Mouse (Mus musculus): ENCODE data around the gene Rims1. TPM values are rescaled to one million over a fixed set of nuclear protein-coding genes. Genes with fewer than 3 reads are reported as not detected.

Gene Rims1
- total RNA-seq, 4 experiments from 2014 or later, result 310 to 353 (median 326) TPM

DNA sequence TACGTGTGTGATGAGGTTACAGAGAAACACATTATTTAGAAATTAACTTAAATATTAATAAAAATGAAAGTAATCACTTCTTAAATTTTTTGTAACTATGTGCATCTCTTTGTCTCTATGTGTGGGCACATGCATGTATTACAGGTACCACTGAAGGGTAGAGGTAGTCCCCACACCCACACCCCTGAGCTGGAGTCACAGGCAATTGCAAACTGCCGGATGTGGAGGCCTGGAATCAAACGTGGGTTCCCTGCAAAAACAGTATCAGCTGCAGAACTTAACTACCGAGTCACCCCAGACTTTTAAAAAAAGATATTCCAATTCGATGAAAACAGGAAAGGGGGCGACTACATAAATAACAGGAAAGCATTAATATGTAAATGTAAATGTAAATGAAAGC lies 428.7 kb downstream of the Rims1 start:
- no peak for DNase-seq (ENCODE audit: low spot score in 2 of 2)

DNA sequence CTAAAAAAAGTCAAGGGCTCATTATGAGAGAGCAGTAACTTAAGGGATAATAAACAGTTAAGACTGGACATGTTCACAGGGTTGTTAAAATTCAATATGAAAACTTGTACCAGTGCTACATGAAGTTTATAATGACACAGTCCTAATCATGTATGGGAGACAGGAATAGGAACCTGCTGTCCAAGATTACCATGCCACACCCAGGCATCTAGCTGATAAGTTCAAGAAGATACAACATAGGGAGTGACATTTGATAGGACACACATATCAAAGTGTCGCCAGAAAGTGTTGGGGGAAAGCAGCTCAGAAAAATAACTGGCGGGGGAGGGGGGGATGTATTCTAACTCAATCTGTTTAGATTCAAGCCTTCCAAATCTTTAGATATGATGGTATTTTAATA lies 449.6 kb downstream of the Rims1 start:
- no peak for DNase-seq (ENCODE audit: low spot score in 2 of 2)

DNA sequence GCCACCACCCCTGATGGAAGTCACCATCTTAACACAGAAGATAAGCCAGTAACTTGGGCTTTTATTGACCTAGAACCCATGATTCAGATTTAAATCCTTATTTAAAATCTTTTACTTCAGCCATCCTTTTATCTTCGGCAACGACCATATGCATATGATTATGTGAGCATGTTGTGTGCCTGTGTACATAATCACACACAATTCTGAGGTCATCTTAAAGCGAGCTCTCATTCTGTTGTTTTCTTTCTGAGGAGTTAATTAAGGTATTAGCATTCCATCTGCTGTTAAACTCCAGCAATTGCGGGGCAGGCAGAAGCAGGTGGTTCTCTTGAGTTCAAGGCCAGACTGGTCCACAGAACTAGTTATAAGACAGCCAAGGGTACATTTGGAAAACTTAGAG lies 452.1 kb downstream of the Rims1 start:
- no peak for DNase-seq (ENCODE audit: low spot score in 2 of 2)

GRCm38 (mm10) chr1:22338914-22339313 lies 466.9 kb downstream of the Rims1 start:
- DNase-seq (ENCODE audit: low spot score in 2 of 2), result no peak

DNA sequence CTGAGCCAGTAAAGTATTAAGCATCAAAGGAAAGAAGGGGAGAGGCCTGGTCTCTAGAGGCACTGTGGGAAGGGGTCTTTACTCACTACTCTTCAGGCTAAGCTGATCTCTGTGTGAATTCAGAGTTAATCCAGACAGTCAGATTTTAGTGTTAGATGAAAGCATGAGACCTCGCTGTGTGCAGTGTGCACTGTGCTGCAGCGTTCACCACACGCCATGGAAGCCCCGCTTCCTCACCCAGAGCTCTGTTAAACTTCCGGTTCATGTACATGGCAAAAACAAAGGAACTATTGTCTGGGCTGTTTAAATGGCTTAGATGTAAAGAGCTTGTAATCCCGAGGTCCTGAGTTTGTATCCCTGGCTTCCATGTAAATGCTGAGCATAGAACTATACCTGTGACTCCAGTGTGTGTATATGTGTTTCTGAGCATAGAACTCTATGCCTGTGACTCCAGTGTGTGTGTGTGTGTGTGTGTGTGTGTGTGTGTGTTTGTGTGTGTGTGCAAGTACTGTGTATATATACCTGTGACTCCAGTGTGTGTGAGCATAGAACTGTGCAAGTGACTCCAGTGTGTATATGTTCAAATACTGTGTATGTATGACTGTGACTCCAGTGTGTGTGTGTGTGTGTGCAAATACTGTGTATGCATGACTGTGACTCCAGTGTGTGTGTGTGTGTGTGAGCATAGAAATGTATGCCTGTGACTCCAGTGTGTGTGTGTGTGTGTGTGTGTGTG lies 484.7 kb downstream of the Rims1 start:
- DNase-seq (ENCODE audit: low spot score in 2 of 2), result no peak

DNA sequence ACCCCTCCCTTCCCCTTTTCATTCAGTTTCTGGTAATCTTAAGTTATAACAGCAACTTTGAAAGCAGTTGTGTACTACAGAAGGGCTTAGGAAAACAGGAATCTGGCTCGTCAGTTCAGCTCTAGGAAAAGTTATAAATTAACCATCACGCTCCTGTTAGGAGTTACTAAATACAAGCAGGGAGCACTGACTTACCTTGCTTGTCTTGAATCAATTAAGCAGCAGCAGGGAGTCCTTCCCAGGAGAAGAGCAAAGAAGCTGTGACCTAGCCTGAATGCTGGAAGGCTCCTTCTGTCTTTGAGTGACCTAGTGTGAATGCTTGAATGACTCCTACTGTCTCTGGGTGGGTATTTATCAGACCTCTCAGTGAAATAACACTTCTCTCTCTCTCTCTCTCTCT lies 490.3 kb downstream of the Rims1 start:
- DNase-seq (ENCODE audit: low spot score in 2 of 2), result no peak

DNA sequence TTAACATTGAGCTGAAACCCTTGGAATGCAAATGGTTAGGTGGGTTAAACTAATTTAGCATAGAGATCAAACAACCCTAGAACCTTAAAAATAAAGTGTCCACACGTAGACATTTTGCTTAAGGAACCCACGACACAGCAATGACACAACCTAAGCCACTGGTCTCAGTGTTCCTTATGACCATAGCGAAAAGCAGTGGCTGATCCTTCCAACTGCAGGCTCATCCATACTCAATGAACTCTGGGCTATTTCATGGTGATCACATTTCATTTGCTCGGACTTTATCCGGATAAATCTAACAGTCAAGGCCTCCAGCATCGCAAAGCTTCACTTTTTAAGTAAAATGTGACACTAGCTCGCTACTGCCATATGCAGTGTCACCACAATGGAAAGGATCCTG lies 494.3 kb downstream of the Rims1 start:
- DNase-seq (ENCODE audit: low spot score in 2 of 2), result no peak

GRCm38 (mm10) chr1:22306519-22306918 lies 499.3 kb downstream of the Rims1 start:
- no peak for DNase-seq (ENCODE audit: low spot score in 2 of 2)

DNA sequence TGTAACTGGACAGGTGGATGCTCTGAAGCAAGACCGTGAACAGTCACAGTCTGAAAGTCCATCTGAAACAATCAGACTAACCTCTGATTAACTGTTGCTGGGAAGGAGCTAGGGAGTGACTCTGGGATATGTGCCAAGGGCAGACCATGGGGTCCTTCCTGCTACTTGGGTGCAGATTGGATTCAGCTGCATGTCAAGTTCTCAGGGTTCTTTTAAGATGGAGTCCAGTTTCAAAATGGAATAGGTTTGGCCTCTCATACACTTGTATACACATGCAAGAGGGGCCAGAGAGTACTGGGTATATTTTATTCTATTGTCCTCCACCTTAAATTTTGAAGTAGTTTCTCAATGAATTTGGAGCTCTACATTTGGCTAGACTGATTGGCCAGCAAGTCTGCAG lies 499.9 kb downstream of the Rims1 start:
- no peak for DNase-seq (ENCODE audit: low spot score in 2 of 2)

- no peak for DNase-seq (ENCODE audit: low spot score in 2 of 2)
These were observed 511.8 kb downstream of the Rims1 start for GRCm38 (mm10) chr1:22293953-22294352.

GRCm38 (mm10) chr1:22293310-22293709 lies 512.5 kb downstream of the Rims1 start:
- DNase-seq (ENCODE audit: low spot score in 2 of 2), result no peak

DNA sequence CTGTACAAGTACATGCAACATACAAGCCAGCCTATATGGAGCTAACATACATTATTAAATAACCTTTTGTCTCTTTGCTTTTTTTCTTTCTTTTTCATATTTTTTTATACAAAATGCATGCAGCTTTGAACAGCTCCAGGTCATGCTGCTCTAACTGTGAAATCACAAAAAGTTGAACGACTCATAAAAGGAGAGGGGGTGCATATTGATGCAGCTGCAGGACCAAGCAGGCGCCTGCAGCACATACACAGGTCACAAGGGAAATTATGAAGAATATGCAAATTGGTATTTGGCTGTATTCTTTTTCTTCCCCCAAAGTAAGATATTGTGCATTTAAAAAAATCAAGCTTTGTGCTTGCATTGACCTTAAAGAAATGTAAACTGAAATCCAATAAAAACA lies 519.0 kb downstream of the Rims1 start:
- DNase-seq (ENCODE audit: low spot score in 2 of 2), result no peak

DNA sequence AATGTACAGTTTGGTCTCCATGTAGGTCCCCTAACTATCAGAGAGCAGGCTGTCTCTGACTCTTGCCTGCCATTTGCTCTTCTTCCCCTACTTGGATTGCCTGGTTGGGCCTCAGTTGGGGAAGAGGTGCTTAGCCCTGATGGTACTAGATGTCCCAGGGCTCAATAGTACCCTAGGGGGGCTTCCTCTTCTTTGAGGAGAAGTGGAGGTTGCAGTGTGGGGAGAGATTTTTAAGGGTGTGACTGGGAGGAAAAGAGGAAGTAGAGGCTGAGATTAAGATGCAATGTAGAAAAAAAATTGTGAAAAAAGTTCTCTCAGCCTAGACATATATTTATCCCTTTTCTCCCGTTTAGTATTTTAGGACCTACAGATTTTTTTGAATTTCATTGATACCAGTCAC lies 525.8 kb downstream of the Rims1 start:
- no peak for DNase-seq (ENCODE audit: low spot score in 2 of 2)

DNA sequence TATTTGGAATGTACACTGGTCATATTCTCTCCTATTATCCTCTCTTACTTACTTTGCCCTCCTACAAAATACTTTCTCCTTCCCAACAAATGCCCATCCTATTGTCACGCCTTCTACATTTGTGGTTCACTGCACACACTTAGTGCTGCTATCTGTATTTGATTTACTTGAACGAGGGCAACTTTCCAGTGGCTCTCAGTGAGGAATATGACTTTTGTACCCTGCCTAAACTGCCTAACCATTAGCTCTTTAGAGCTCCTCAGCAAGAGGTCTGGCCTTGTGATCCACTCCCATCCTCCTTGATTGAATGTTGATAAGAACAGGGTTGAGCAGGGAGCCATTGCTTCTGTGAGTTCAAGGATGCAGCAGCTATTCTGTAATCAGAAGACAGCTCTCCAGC lies 531.7 kb downstream of the Rims1 start:
- DNase-seq (ENCODE audit: low spot score in 2 of 2), result no peak

DNA sequence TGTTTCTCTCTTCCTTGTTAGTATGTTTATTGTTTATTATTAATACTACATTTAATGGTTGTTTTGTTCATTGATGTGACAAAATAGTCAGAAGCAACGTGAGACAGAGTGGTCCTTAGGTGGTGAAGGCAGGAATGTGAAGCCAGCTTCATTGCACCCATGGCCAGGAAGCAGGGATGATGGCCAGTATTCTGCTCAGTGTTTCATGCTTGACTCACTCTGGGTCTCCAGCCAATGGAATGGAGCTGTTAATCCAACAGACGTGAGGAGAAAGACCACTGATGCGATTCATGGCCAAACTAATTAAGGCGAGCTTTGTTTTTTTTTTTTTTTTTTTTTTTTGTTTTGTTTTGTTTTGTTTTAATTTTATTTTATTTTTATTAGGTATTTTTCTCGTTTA lies 535.7 kb downstream of the Rims1 start:
- no peak for DNase-seq (ENCODE audit: low spot score in 2 of 2)

- peak; percentile 53 to 87 for DNase-seq (ENCODE audit: low spot score in 2 of 2)
These were observed 537.0 kb downstream of the Rims1 start for GRCm38 (mm10) chr1:22268581-22269359.

DNA sequence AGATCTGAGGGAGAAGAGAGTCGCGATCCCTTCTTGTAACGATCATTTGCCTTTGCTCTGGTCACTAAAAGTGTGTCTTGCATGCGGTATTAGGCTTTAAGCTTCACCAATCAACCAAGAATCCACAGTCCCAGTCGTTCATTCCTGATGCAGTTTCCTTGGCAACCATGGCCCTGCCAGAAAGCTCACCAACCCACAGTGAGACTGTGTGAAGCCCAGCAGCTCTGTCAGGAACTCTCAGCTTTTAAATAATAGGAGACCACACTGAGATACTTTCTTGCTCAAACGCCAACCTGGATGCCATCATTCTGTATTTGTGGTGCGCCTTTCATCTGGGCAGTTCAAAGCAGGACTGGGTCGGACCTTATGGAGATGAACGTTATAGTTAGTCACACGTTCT lies 539.3 kb downstream of the Rims1 start:
- peak; percentile 36 to 37 for DNase-seq (ENCODE audit: low spot score in 2 of 2)

- no peak for DNase-seq (ENCODE audit: low spot score in 2 of 2)
These were observed 540.3 kb downstream of the Rims1 start for GRCm38 (mm10) chr1:22265528-22265927.

GRCm38 (mm10) chr1:22262169-22262950 lies 543.4 kb downstream of the Rims1 start:
- DNase-seq (ENCODE audit: low spot score in 2 of 2), result no peak

DNA sequence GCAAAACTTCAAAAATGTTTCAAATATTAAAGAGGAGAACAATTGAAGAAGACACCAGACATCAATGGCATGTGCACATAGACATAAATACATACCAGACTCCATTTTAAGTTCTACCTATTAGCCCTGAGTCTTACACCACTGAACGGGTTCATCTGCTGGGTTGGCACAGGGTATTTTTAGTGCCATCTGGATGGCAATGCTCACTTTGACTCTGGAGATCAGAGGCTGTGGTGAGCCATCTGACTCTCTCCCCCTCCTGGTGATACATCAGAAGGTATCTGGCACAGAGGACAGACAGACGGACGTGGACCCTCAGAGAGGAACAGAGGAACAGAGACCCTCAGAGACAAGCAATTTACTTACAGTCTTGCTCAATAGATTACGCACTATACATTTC lies 544.1 kb downstream of the Rims1 start:
- DNase-seq (ENCODE audit: low spot score in 2 of 2), result no peak

- no peak for DNase-seq (ENCODE audit: low spot score in 2 of 2)
These were observed 545.5 kb downstream of the Rims1 start for GRCm38 (mm10) chr1:22260291-22260690.

DNA sequence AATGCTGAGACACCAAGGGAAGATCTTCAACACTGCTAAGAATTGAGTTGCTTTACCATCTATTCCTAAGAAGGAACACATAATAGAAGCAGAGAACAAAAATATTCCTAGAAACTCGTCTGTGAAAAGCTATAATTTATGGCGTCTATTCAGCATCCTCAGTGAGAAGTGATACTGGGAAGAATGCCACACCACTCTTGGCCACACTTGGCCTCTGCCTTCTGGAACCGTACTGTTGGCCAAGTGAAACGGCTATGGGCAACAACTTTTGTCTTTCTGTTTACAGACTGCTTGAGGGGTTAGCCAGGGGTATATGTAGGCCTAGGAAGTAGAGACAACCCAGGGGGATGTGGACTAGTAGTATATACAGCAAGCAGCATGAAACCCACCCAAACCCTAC lies 547.4 kb downstream of the Rims1 start:
- no peak for DNase-seq (ENCODE audit: low spot score in 2 of 2)

Measured in left cerebral cortex, adult 8-10 months (tissue).